Mouse (Mus musculus) kidney, embryonic 15.5 days (tissue): ENCODE results near the gene Pheta1. TPM values are rescaled to one million over a fixed set of nuclear protein-coding genes. Genes with fewer than 3 reads are reported as not detected.

Source experiments
- ATAC-seq: fragments of 200-750 bp; cut with Nextera tagmentation; replicated peaks from 2 replicates; pipeline ENCODE4 v1.8.0; 2017; ENCODE audit warnings: moderate TSS enrichment; ENCODE audit not compliant: low FRiP score
- H3K27ac ChIP-seq: fragments of 300-500 bp; sonication (generic); 2 replicates; pipeline ENCODE4 v1.5.1; 2015; ENCODE audit warnings: mild to moderate bottlenecking, inconsistent platforms
- H3K27me3 ChIP-seq: fragments of 300-500 bp; sonication (generic); 2 replicates; pipeline ENCODE4 v1.6.1; 2015; ENCODE audit warnings: inconsistent platforms
- H3K36me3 ChIP-seq: fragments of 300-500 bp; sonication (generic); 2 replicates; pipeline ENCODE4 v1.6.1; 2015; ENCODE audit warnings: inconsistent platforms
- H3K4me1 ChIP-seq: fragments of 300-500 bp; sonication (generic); 2 replicates; pipeline ENCODE4 v1.6.1; 2015; ENCODE audit warnings: inconsistent platforms
- H3K4me2 ChIP-seq: fragments of 300-500 bp; sonication (generic); 2 replicates; pipeline ENCODE4 v1.6.1; 2015; ENCODE audit warnings: moderate library complexity, mild to moderate bottlenecking, inconsistent platforms
- H3K4me3 ChIP-seq: fragments of 300-500 bp; sonication (generic); replicated peaks from 2 replicates; pipeline ENCODE4 v1.5.1; 2015; ENCODE audit warnings: mild to moderate bottlenecking, inconsistent platforms
- H3K9ac ChIP-seq: fragments of 300-500 bp; sonication (generic); 2 replicates; pipeline ENCODE4 v1.6.1; 2015; ENCODE audit warnings: mild to moderate bottlenecking, inconsistent platforms
- H3K9me3 ChIP-seq: fragments of 300-500 bp; sonication (generic); replicated peaks from 2 replicates; pipeline ENCODE4 v1.6.1; 2016; ENCODE audit warnings: inconsistent platforms
- WGBS: fragments of 180-500 bp; shearing (Covaris S2); methylation state at CpG from one replicate; pipeline ENCODE4 v1.1.7; 2015; ENCODE audit warnings: mixed read lengths; 5-methylcytosine and 5-hydroxymethylcytosine counted together
- polyA plus RNA-seq: library from polyadenylated mRNA; unstranded; fragments of >200 nt; fragmentation: Nextera tagmentation; extraction: Ambion mirVana; gene quantifications from 2 replicates; pipeline ENCODE4 v1.2.1, GENCODE M21; 2015

Gene Pheta1
- polyA plus RNA-seq, 1 experiment from 2014 or later, result 29.0 TPM

GRCm38 (mm10) chr5:121817551-121817950 lies 31.2 kb upstream of the Pheta1 start:
- H3K4me1 ChIP-seq, result peaks cover 5% of the 10 kb centered on the region; the same call in 1 of the 2 replicates
- H3K27ac ChIP-seq, result no peak overlapping the region
- H3K4me2 ChIP-seq, result no peak overlapping the region
- ATAC-seq, result no peak
- no peak overlapping the region for H3K4me3 ChIP-seq
- no peaks in the 10 kb centered on the region for H3K27me3 ChIP-seq
- peaks cover 94% of the 10 kb centered on the region for H3K36me3 ChIP-seq
- 87% methylated on average over 9 of the region's 9 CpGs for WGBS
- no peaks in the 10 kb centered on the region for H3K9me3 ChIP-seq
- H3K9ac ChIP-seq, result no peak overlapping the region

- Histone ChIP-seq H3K9me3 (no peaks in the 10 kb centered on the region), H3K36me3 (peaks cover 91% of the 10 kb centered on the region), H3K4me2 (no peak overlapping the region), H3K27me3 (no peaks in the 10 kb centered on the region), H3K9ac (no peak overlapping the region), H3K4me3 (no peak overlapping the region), H3K4me1 (peaks cover 6% of the 10 kb centered on the region; the same call in 1 of the 2 replicates), H3K27ac (no peak overlapping the region)
- no peak for ATAC-seq
- 94% methylated on average over 7 of the region's 7 CpGs for WGBS
Measured at GRCm38 (mm10) chr5:121818401-121818800, 30.4 kb upstream of the Pheta1 start.

- Histone ChIP-seq H3K4me3 (no peak overlapping the region), H3K27me3 (no peaks in the 10 kb centered on the region), H3K36me3 (peaks cover 91% of the 10 kb centered on the region), H3K9me3 (no peaks in the 10 kb centered on the region), H3K27ac (no peak overlapping the region), H3K4me2 (no peak overlapping the region), H3K9ac (no peak overlapping the region), H3K4me1 (peaks cover 10% of the 10 kb centered on the region)
- 96% methylated on average over 4 of the region's 4 CpGs for WGBS
- ATAC-seq, result no peak
Measured at GRCm38 (mm10) chr5:121818862-121819261, 29.9 kb upstream of the Pheta1 start.

GRCm38 (mm10) chr5:121819559-121819958 lies 29.2 kb upstream of the Pheta1 start:
- no peak for ATAC-seq
- Histone ChIP-seq H3K9me3 (no peaks in the 10 kb centered on the region), H3K9ac (no peak overlapping the region), H3K4me3 (no peak overlapping the region), H3K27ac (no peak overlapping the region), H3K36me3 (peaks cover 85% of the 10 kb centered on the region), H3K27me3 (no peaks in the 10 kb centered on the region), H3K4me2 (no peak overlapping the region), H3K4me1 (peaks cover 17% of the 10 kb centered on the region)
- WGBS, result 90% methylated on average over 5 of the region's 5 CpGs

GRCm38 (mm10) chr5:121820161-121820560 lies 28.6 kb upstream of the Pheta1 start:
- no peak overlapping the region for H3K4me2 ChIP-seq
- no peak for ATAC-seq
- H3K9me3 ChIP-seq, result no peaks in the 10 kb centered on the region
- H3K27me3 ChIP-seq, result no peaks in the 10 kb centered on the region
- peaks cover 85% of the 10 kb centered on the region for H3K36me3 ChIP-seq
- no peak overlapping the region for H3K4me3 ChIP-seq
- H3K9ac ChIP-seq, result no peak overlapping the region
- H3K4me1 ChIP-seq, result peaks cover 18% of the 10 kb centered on the region
- WGBS, result 77% methylated on average over 2 of the region's 2 CpGs
- H3K27ac ChIP-seq, result no peak overlapping the region

- WGBS, result 81% methylated on average over 3 of the region's 3 CpGs
- H3K36me3 ChIP-seq, result peaks cover 85% of the 10 kb centered on the region
- H3K27me3 ChIP-seq, result no peaks in the 10 kb centered on the region
- no peak overlapping the region for H3K27ac ChIP-seq
- no peak for ATAC-seq
- no peaks in the 10 kb centered on the region for H3K9me3 ChIP-seq
- peaks cover 18% of the 10 kb centered on the region for H3K4me1 ChIP-seq
- H3K4me3 ChIP-seq, result no peak overlapping the region
- no peak overlapping the region for H3K9ac ChIP-seq
- H3K4me2 ChIP-seq, result no peak overlapping the region
Measured at GRCm38 (mm10) chr5:121820657-121821056, 28.1 kb upstream of the Pheta1 start.

GRCm38 (mm10) chr5:121821116-121821515 lies 27.7 kb upstream of the Pheta1 start:
- H3K9ac ChIP-seq, result no peak overlapping the region
- H3K4me1 ChIP-seq, result peaks cover 18% of the 10 kb centered on the region
- 88% methylated on average over 5 of the region's 5 CpGs for WGBS
- H3K4me2 ChIP-seq, result no peak overlapping the region
- no peaks in the 10 kb centered on the region for H3K9me3 ChIP-seq
- no peak overlapping the region for H3K27ac ChIP-seq
- H3K27me3 ChIP-seq, result no peaks in the 10 kb centered on the region
- peaks cover 85% of the 10 kb centered on the region for H3K36me3 ChIP-seq
- H3K4me3 ChIP-seq, result no peak overlapping the region
- ATAC-seq, result no peak

- ATAC-seq, result no peak
- peaks cover 85% of the 10 kb centered on the region for H3K36me3 ChIP-seq
- H3K4me2 ChIP-seq, result no peak overlapping the region
- no peak overlapping the region for H3K27ac ChIP-seq
- 75% methylated on average over 5 of the region's 5 CpGs for WGBS
- H3K4me1 ChIP-seq, result peaks cover 18% of the 10 kb centered on the region
- H3K27me3 ChIP-seq, result no peaks in the 10 kb centered on the region
- H3K4me3 ChIP-seq, result no peak overlapping the region
- H3K9me3 ChIP-seq, result no peaks in the 10 kb centered on the region
- no peak overlapping the region for H3K9ac ChIP-seq
Measured at GRCm38 (mm10) chr5:121821552-121821951, 27.2 kb upstream of the Pheta1 start.

- no peaks in the 10 kb centered on the region for H3K9me3 ChIP-seq
- H3K27ac ChIP-seq, result no peak overlapping the region
- peaks cover 82% of the 10 kb centered on the region for H3K36me3 ChIP-seq
- H3K27me3 ChIP-seq, result no peaks in the 10 kb centered on the region
- H3K9ac ChIP-seq, result no peak overlapping the region
- H3K4me3 ChIP-seq, result no peak overlapping the region
- no peak overlapping the region for H3K4me2 ChIP-seq
- peaks cover 18% of the 10 kb centered on the region for H3K4me1 ChIP-seq
- 75% methylated on average over 7 of the region's 7 CpGs for WGBS
- no peak for ATAC-seq
Measured at GRCm38 (mm10) chr5:121822786-121823505, 25.8 kb upstream of the Pheta1 start.

GRCm38 (mm10) chr5:121823668-121824067 lies 25.1 kb upstream of the Pheta1 start:
- Histone ChIP-seq H3K4me1 (peaks cover 24% of the 10 kb centered on the region), H3K4me2 (no peak overlapping the region), H3K9ac (no peak overlapping the region), H3K27me3 (no peaks in the 10 kb centered on the region), H3K27ac (peak overlapping the region; percentile 72), H3K4me3 (no peak overlapping the region), H3K9me3 (no peaks in the 10 kb centered on the region), H3K36me3 (peaks cover 80% of the 10 kb centered on the region)
- WGBS, result 96% methylated on average over 1 of the region's 1 CpGs
- peak; percentile 7; the same call in 1 of the 2 replicates for ATAC-seq

GRCm38 (mm10) chr5:121824121-121824520 lies 24.7 kb upstream of the Pheta1 start:
- no peak overlapping the region for H3K4me3 ChIP-seq
- peak overlapping the region; percentile 72 for H3K27ac ChIP-seq
- H3K9ac ChIP-seq, result no peak overlapping the region
- H3K36me3 ChIP-seq, result peaks cover 76% of the 10 kb centered on the region
- 54% methylated on average over 4 of the region's 4 CpGs for WGBS
- H3K4me2 ChIP-seq, result no peak overlapping the region
- ATAC-seq, result peak; percentile 34; the same call in 1 of the 2 replicates
- no peaks in the 10 kb centered on the region for H3K9me3 ChIP-seq
- H3K4me1 ChIP-seq, result peaks cover 29% of the 10 kb centered on the region
- H3K27me3 ChIP-seq, result no peaks in the 10 kb centered on the region

GRCm38 (mm10) chr5:121825606-121826005 lies 23.2 kb upstream of the Pheta1 start:
- no peak overlapping the region for H3K9ac ChIP-seq
- H3K4me3 ChIP-seq, result no peak overlapping the region
- H3K27me3 ChIP-seq, result 0 out of 2 replicates have a peak, but pooled peaks cover 4% of the 10 kb centered on the region
- H3K27ac ChIP-seq, result no peak overlapping the region
- H3K36me3 ChIP-seq, result peaks cover 61% of the 10 kb centered on the region
- peaks cover 34% of the 10 kb centered on the region for H3K4me1 ChIP-seq
- no peak for ATAC-seq
- H3K4me2 ChIP-seq, result no peak overlapping the region
- no peaks in the 10 kb centered on the region for H3K9me3 ChIP-seq
- 88% methylated on average over 3 of the region's 3 CpGs for WGBS
